Mouse (Mus musculus) kidney, postnatal 10 days (tissue): ENCODE data around the gene Utp14b.

Source experiments
- DNase-seq: peaks from one replicate; pipeline ENCODE4 v3.0.0; 2021; ENCODE audit warnings: mixed read lengths

Gene Utp14b

DNA sequence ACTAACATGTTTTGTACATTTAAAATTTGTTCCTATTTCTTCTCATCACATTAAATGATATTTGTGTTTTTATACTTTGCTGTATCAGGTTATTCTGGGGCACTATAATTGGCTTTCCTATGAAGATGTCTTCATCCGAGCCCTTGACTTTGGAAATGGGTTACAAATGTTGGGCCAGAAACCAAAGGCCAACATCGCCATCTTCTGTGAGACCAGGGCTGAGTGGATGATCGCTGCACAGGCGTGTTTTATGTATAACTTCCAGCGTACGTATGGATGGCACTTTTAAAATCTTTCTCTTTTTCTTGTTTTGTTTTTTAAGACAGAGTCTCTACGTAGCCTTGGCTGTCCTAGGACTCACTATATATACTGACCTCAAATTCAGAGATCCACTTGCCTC is 30.3 kb downstream of the Utp14b start:
- no peak for DNase-seq

DNA sequence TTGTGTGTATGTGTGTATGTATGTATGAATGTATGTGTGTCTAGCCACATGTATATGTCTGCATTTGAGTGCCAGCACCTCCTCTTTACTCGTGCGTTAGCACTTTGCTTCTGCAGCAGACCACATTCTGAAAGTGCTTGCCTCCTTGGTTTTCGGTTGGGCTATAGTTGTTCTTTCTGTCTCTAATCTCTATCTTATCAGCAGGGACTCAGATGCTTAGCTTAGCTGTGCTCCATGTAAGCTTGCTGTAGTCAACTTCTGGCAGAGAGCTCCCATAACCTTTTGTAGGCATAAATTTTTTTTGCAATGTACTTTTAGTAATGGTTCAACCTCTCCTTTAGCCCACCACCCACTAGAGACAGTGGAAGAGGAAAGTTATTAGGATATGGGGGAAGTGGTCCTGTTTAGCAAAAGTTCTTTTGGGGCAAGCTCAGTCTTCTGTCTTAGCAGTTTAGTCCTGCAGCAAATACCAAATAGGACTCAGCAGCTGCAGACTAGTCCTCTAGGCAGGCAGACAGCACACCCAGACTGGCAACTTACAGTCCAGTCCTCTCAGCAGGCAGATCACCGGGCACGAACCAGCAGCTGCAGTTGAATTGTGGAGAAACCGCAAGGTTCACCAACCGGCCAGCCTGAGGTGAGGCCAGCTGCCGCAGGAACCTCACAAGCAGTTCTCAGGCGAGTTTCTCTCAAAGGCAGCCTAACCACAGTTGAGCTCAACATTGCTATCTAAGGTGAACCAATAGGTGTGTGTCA is 36.8 kb downstream of the Utp14b start:
- DNase-seq, result no peak

DNA sequence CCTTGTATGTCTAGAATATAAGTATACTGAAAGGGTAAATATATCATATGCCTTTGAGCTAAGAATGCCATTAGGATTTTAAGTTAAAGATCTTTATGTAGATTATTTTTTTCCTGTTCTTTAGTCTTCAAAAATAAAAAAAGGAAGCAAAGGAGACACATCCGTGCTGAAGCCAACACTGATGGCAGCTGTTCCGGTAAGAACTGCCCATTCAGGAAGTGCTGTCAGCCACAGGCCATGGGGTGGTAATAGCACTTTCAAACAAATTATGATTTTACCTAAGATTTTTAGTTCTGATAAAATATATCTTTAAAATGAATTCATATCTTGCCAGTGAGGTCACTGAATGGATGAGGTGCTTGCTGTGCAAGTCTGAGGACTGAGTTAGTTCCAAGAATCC is 38.5 kb downstream of the Utp14b start:
- DNase-seq, result no peak

DNA sequence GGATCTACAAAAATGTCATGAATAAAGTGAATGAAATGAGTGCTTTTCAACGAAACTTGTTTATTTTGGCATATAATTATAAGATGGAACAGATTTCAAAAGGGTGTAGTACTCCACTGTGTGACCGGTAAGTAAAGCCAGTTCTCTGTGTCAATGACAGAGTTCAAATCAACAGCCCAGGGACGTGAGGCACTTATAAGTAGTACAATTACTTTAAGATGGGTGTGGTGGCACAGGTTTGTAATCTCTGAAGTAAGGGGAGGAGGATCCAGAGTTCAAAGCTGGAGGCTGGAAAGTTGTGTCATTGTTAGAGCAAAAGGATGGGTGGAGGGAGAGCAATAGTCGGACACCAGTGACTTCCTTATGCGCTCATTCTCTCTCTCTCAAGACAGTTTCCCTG is 39.1 kb downstream of the Utp14b start:
- no peak for DNase-seq

DNA sequence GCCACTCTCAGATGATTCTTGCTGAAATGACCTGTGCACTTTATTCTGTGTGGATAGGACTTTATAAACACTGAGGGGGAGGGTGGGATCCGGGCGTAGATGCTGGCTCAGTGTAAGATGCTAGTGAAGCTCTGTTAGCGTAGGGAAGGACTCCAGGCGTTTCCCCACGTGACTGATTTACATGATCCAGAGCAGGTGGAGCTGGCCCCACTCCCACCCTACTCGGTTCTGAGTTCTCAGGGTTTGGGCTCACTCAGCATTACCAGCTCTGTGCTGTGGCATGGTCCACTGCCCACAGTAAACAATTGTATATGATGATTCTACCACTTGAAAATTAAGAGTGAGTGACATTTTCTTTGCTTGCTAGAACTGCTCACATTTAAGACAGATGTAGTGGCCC is 40.3 kb downstream of the Utp14b start:
- DNase-seq, result peak; percentile 14

DNA sequence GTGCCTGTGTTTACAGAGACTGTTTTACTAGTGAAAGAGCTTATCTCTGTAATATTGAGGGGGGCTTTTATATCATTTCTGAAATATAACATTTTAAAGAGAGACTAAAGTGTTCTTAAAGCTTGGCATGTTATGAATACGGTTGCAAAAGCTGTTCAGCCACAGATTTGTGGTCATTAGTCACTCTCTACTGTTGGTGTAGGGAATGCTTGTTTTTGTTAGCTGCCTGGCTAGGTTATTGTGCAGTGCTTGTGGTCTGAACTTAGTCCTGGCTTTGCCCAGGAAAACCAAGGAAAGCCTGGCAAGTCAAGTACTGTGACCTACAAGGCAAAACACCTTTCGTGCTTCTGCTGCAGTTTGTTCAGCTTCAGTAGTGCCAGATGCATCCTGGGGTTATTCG is 43.9 kb downstream of the Utp14b start:
- no peak for DNase-seq

DNA sequence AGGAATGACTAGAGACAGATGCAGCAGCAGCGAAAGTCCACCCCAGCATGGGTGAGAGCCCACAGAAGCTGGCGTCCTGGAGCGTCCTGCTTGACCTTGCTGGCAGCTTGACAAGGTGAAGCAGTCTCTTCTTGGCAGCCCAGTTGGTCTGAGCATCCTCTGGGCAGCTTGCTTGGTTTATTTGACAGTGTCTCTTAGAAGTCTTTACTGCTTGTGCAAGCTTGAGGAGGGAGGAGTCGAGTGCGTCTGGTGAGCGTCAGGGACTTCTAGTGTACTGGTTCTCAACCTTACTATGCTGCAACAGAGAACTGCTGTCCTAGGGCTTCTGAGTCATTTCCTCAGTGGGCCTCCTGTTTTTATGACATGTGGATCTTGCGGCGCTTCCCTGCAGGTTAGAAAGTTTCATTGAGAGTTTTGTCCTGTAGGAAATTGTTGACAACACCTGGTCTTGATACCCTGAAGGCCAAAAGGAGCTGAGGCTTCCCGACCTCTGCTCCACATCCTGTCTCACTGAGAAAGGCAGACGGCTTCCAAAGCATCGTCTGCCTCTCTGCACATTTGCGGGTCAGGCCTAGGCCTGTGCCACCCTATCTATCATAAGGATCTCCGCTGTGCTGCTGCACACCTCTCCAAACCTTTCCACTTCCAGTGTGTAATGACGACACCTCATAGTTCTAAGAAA is 44.6 kb downstream of the Utp14b start:
- DNase-seq, result no peak

DNA sequence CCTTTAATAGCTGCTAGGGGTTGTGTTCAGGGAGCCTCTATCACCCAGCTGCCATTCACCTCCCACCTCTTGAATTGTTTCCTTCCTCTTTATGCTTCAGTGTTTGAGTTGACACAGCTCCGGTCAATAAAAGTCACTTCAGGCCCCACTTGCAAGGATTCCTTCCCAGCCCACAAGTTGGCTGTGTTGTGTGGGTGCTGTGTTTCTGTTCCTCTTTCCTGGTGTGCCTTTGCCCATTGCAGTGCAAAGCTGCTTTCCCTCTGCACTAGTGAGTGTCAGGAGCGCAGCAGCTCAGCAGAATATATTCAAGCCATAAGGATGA is 45.1 kb downstream of the Utp14b start:
- DNase-seq, result no peak

DNA sequence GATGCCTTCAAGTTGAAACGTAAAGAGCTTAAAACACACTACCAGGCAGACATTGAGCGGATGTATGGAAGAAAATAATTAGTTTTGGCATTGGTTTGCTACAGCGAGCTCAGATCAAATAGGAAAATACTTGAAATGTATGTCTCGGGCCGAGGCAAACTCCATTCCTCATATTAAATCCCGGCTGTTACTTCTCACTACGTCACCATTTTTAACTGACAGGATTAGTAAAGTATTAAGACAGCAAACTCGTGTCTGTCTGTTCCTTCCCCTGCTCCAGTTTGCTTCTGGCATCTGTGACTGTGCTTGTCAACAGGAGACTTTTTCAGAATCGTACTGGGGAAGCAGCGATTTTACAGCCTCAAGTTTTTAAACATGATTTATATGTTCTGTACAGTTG is 48.5 kb downstream of the Utp14b start:
- DNase-seq, result no peak

DNA sequence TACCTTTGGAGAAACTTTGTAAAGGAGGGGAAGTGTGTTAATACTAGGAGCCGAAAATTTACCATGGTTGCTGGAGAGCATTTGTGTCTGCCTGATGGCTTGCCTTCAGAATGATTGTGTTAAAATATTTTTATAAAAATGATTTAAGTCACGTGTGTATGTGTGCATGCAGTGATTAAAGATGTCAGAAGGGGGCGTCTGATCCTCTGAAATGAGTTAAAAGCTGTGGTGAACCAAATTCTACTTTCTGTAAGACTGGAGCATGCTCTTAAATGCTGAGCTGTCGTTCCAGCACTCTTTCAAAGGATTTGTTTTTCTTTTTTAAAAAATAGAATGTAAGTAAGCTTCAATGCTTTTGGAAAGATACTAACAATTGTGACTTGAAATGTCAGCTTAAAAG is 49.4 kb downstream of the Utp14b start:
- peak; percentile 26 for DNase-seq

DNA sequence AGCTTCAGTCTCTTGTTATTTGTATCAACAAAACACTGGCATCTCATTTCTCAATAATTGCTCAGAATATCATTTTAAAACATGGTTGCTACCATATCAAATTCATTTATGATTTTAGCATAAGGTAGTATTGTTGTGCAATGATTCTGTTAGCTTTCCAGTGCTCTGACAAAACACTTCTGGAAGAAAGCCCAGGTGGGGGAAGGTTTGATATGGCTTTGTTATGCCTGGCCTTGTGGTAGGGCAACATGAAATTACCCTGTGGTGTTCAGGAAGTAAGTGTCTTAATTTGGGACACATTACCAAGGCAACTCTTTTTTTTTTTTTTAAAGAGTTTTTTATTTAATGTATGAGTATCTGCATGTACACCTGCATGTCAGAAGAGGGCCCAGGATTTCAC is 52.2 kb downstream of the Utp14b start:
- no peak for DNase-seq

DNA sequence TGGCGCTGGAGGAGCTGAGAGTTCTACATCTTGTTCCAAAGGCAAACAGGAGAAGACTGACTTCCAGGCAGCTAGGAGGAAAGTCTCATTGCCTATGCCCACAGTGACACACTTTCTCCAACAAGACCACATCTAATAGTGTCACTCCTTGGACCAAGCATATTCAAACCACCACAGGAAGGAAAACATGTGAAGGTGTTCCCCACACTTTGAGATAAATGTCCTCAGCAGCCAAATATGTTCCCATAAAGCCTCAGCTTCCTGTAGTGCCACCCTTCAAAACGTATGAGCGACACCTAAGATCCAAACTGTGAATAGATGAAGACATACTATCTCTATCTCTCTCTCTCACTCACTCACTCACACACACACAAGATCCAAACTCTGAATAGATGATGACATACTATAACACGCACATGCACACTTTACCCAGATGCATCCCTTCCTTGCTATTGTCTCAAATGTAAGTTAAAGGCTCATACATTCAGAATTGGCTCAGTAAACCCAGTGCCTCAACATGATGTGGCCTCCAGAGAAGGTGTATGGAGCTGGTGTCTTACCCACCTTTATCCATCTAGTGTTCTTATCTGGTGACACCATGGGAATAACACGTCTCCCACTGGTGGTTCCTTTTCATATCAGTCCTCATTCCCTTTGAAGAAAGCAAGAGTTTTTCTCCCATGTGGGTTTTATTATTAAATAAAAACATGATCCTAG is 52.9 kb downstream of the Utp14b start:
- DNase-seq, result no peak
